In the genomic region with DNA sequence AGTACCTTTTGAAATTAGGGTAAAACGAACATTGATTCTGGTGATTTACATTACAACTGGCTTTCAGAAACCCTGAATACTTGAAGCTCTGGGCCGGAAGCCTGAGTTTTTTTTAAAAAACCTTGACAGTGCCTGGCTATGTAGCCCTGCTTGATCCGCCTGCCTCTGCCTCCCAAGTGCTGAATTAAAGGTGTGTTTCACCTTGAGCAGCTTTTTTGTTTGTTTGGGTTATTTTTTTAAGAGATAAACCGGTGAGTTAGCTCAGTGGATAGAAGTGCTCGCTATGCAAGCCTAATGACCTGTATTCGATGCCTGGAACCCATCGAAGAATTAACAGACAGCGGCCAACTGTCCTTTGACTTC, we compare ENCODE assay signal across 8 mouse cellular contexts. TPM values are rescaled to one million over a fixed set of nuclear protein-coding genes. Genes with fewer than 3 reads are reported as not detected.
DNase-seq lines count a peak whose midpoint lies in the region; ATAC-seq lines count a peak whose summit lies in the region.
"Had no signal": no experiment of that assay in that cellular context is flagged by ENCODE, and none has a peak within 500 bp of the region (broad histone marks: within the 10 kb centered on the region; RNA-seq: fewer than 3 reads in every experiment).

No protein-coding gene starts in this region.

- DNase-seq in lung, postnatal 10 days: no peak
- no peak for DNase-seq in forebrain, embryonic 11.5 days (ENCODE audit: low spot score)
- DNase-seq in liver, embryonic 11.5 days (ENCODE audit: low spot score): no peak
- no peak for DNase-seq in urinary bladder, postnatal 10 days (ENCODE audit: low spot score)

- no peak overlapping the region for H3K9ac ChIP-seq in lung, embryonic 16.5 days (ENCODE audit: low read length)
- no peak overlapping the region for H3K9ac ChIP-seq in forebrain, embryonic 11.5 days (ENCODE audit: low read length)
- no peak overlapping the region for H3K9ac ChIP-seq in liver, embryonic 11.5 days (ENCODE audit: low read depth, low read length)
- no peak overlapping the region for H3K9ac ChIP-seq in stomach, embryonic 15.5 days

- H3K4me3 ChIP-seq in lung, embryonic 16.5 days (ENCODE audit: low read length): no peak overlapping the region
- no peak overlapping the region for H3K4me3 ChIP-seq in forebrain, embryonic 11.5 days (ENCODE audit: low read depth, low read length)
- no peak overlapping the region for H3K4me3 ChIP-seq in liver, embryonic 11.5 days (ENCODE audit: low read depth, low read length)
- no peak overlapping the region for H3K4me3 ChIP-seq in stomach, embryonic 15.5 days (replicated peaks)

- H3K27ac ChIP-seq in lung, embryonic 16.5 days (ENCODE audit: low read length): peak overlapping the region; percentile 79
- peak overlapping the region; percentile 57 for H3K27ac ChIP-seq in forebrain, embryonic 11.5 days (ENCODE audit: low read depth, low read length)
- peak overlapping the region; percentile 63 for H3K27ac ChIP-seq in liver, embryonic 11.5 days (ENCODE audit: low read depth, low read length)
- H3K27ac ChIP-seq in stomach, embryonic 15.5 days: peak overlapping the region; percentile 100

- no peak for ATAC-seq in lung, embryonic 16.5 days (ENCODE audit: low read depth)
- 0 out of 2 replicates have a peak, but pooled peaks have one; percentile 14 for ATAC-seq in forebrain, embryonic 11.5 days (replicated peaks; ENCODE audit: low FRiP score)
- no peak; the same call in 1 of the 2 replicates for ATAC-seq in liver, embryonic 11.5 days (replicated peaks; ENCODE audit: low FRiP score)
- ATAC-seq in stomach, embryonic 15.5 days (ENCODE audit: insufficient read depth, low FRiP score, low read depth): no peak
- ATAC-seq in frontal cortex, adult (ENCODE audit: low TSS enrichment): no peak

- 10% methylated on average over 8 of the region's 8 CpGs for WGBS in lung, embryonic 16.5 days
- 13% methylated on average over 8 of the region's 8 CpGs for WGBS in forebrain, embryonic 11.5 days
- 7% methylated on average over 8 of the region's 8 CpGs for WGBS in liver, embryonic 11.5 days
- 8% methylated on average over 8 of the region's 8 CpGs for WGBS in stomach, embryonic 15.5 days

- peak overlapping the region; percentile 39 for H3K4me2 ChIP-seq in lung, embryonic 16.5 days (ENCODE audit: low read depth, low read length)
- no peak overlapping the region for H3K4me2 ChIP-seq in forebrain, embryonic 11.5 days (ENCODE audit: low read depth, low read length, severe bottlenecking)
- peak overlapping the region; percentile 74 for H3K4me2 ChIP-seq in liver, embryonic 11.5 days
- peak overlapping the region; percentile 13; the same call in 1 of the 2 replicates for H3K4me2 ChIP-seq in stomach, embryonic 15.5 days

- H3K36me3 ChIP-seq in lung, embryonic 16.5 days (ENCODE audit: control insufficient read depth, insufficient read depth, low read length): no peaks in the 10 kb centered on the region
- H3K36me3 ChIP-seq in forebrain, embryonic 11.5 days (ENCODE audit: control insufficient read depth, insufficient read depth, low read length): no peaks in the 10 kb centered on the region
- H3K36me3 ChIP-seq in liver, embryonic 11.5 days (ENCODE audit: control insufficient read depth, insufficient read depth, low read length): no peaks in the 10 kb centered on the region
- no peaks in the 10 kb centered on the region for H3K36me3 ChIP-seq in stomach, embryonic 15.5 days

- no peaks in the 10 kb centered on the region for H3K9me3 ChIP-seq in lung, embryonic 16.5 days (ENCODE audit: control insufficient read depth, low read length)
- no peaks in the 10 kb centered on the region for H3K9me3 ChIP-seq in forebrain, embryonic 11.5 days (ENCODE audit: control insufficient read depth, low read length)
- no peaks in the 10 kb centered on the region for H3K9me3 ChIP-seq in liver, embryonic 11.5 days (ENCODE audit: control insufficient read depth, low read length)
- no peaks in the 10 kb centered on the region for H3K9me3 ChIP-seq in stomach, embryonic 15.5 days

- peaks cover 31% of the 10 kb centered on the region for H3K4me1 ChIP-seq in lung, embryonic 16.5 days (replicated peaks; ENCODE audit: control insufficient read depth, insufficient read depth, low read length)
- H3K4me1 ChIP-seq in forebrain, embryonic 11.5 days (replicated peaks; ENCODE audit: control insufficient read depth, insufficient read depth, low read length): peaks cover 4% of the 10 kb centered on the region; the same call in 1 of the 2 replicates
- peaks cover 22% of the 10 kb centered on the region for H3K4me1 ChIP-seq in liver, embryonic 11.5 days (replicated peaks; ENCODE audit: control insufficient read depth, insufficient read depth, low read length)
- H3K4me1 ChIP-seq in stomach, embryonic 15.5 days: peaks cover 26% of the 10 kb centered on the region

- H3K27me3 ChIP-seq in lung, embryonic 16.5 days (ENCODE audit: control insufficient read depth, insufficient read depth, low read depth, low read length): no peaks in the 10 kb centered on the region
- H3K27me3 ChIP-seq in forebrain, embryonic 11.5 days (ENCODE audit: control insufficient read depth, insufficient read depth, low read length): no peaks in the 10 kb centered on the region
- H3K27me3 ChIP-seq in liver, embryonic 11.5 days (replicated peaks; ENCODE audit: control insufficient read depth, insufficient read depth, low read length): no peaks in the 10 kb centered on the region
- H3K27me3 ChIP-seq in stomach, embryonic 15.5 days (replicated peaks): no peaks in the 10 kb centered on the region

RNA-seq across cellular contexts. Expression of gene Sirt4, which starts 6.1 kb away (rescaled TPM):
- polyA plus RNA-seq in lung, embryonic 16.5 days (2015; fragmentation: Nextera tagmentation; extraction: Ambion mirVana): 28.1 and 31.4 TPM in 2 replicates
- polyA plus RNA-seq in forebrain, embryonic 11.5 days (2014; fragmentation: Nextera tagmentation; extraction: Ambion mirVana): 20.6 and 22.0 TPM in 2 replicates
- polyA plus RNA-seq in liver, embryonic 11.5 days (2014; fragmentation: Nextera tagmentation; extraction: Ambion mirVana): 14.8 and 15.2 TPM in 2 replicates
- polyA plus RNA-seq in stomach, embryonic 15.5 days (2015; fragmentation: Nextera tagmentation; extraction: Ambion mirVana): 21.7 and 26.6 TPM in 2 replicates

RNA-seq across cellular contexts. Expression of gene Pxn, which starts 15.9 kb away (rescaled TPM):
- 70.1 and 74.4 TPM in 2 replicates for polyA plus RNA-seq in lung, embryonic 16.5 days (2015; fragmentation: Nextera tagmentation; extraction: Ambion mirVana)
- polyA plus RNA-seq in forebrain, embryonic 11.5 days (2014; fragmentation: Nextera tagmentation; extraction: Ambion mirVana): 11.9 and 12.3 TPM in 2 replicates
- 12.4 and 14.0 TPM in 2 replicates for polyA plus RNA-seq in liver, embryonic 11.5 days (2014; fragmentation: Nextera tagmentation; extraction: Ambion mirVana)
- polyA plus RNA-seq in stomach, embryonic 15.5 days (2015; fragmentation: Nextera tagmentation; extraction: Ambion mirVana): 37.0 and 43.0 TPM in 2 replicates

RNA-seq across cellular contexts. Expression of gene Pla2g1b, which starts 24.6 kb away (rescaled TPM):
- polyA plus RNA-seq in lung, embryonic 16.5 days (2015; fragmentation: Nextera tagmentation; extraction: Ambion mirVana): 9.7 and 9.8 TPM in 2 replicates
- polyA plus RNA-seq in forebrain, embryonic 11.5 days (2014; fragmentation: Nextera tagmentation; extraction: Ambion mirVana): not detected in 2 replicates
- polyA plus RNA-seq in liver, embryonic 11.5 days (2014; fragmentation: Nextera tagmentation; extraction: Ambion mirVana): 0.89 and 1.2 TPM in 2 replicates
- polyA plus RNA-seq in stomach, embryonic 15.5 days (2015; fragmentation: Nextera tagmentation; extraction: Ambion mirVana): 12.0 and 15.4 TPM in 2 replicates
- polyA plus RNA-seq: brain, embryonic 14.5 days had no signal
